In the genomic region with DNA sequence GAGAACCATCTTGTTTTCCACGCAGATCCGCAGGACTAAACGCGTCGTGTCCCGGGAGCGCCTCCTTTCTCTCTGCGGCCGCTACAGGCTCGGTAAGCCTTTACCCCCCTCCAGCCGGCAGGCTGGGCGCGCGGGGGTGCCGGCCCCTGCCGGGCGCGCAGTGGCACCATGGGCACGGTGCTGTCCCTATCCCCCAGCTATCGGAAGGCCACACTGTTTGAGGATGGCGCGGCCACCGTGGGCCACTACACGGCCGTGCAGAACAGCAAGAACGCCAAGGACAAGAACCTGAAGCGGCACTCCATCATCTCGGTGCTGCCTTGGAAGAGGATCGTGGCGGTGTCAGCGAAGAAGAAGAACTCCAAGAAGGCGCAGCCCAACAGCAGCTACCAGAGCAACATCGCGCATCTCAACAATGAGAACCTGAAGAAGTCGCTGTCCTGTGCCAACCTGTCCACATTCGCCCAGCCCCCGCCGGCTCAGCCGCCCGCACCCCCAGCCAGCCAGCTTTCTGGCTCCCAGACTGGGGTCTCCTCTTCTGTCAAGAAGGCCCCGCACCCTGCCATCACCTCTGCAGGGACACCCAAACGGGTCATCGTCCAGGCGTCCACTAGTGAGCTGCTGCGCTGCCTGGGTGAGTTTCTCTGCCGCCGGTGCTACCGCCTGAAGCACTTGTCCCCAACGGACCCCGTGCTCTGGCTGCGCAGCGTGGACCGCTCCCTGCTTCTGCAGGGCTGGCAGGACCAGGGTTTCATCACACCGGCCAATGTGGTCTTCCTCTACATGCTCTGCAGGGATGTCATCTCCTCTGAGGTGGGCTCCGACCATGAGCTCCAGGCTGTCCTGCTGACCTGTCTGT, we compare ENCODE assay signal across 8 mouse cellular contexts. TPM values are rescaled to one million over a fixed set of nuclear protein-coding genes. Genes with fewer than 3 reads are reported as not detected.
DNase-seq lines count a peak whose midpoint lies in the region; ATAC-seq and TF ChIP-seq lines count a peak whose summit lies in the region.

No protein-coding gene starts in this region.

- 15% methylated on average over 55 of the region's 55 CpGs for WGBS in forebrain, embryonic 10.5 days
- 13% methylated on average over 55 of the region's 55 CpGs for WGBS in kidney, adult 2 months
- WGBS in midbrain, embryonic 11.5 days, result 12% methylated on average over 54 of the region's 55 CpGs

- peaks cover 33% of the 10 kb centered on the region for H3K36me3 ChIP-seq in forebrain, embryonic 10.5 days (replicated peaks)
- no peaks in the 10 kb centered on the region for H3K36me3 ChIP-seq in kidney, adult 2 months (ENCODE audit: control insufficient read depth, insufficient read depth, low read length)
- H3K36me3 ChIP-seq in midbrain, embryonic 11.5 days (ENCODE audit: control insufficient read depth, insufficient read depth, low read length), result no peaks in the 10 kb centered on the region

- peaks cover 28% of the 10 kb centered on the region for H3K4me1 ChIP-seq in bone marrow macrophage, adult 2 months (ENCODE audit: control insufficient read depth, insufficient read depth, low read length)
- peaks cover 58% of the 10 kb centered on the region for H3K4me1 ChIP-seq in forebrain, embryonic 10.5 days
- peaks cover 6% of the 10 kb centered on the region; the same call in 1 of the 2 replicates for H3K4me1 ChIP-seq in kidney, adult 2 months (ENCODE audit: control insufficient read depth, insufficient read depth, low read length)
- peaks cover 23% of the 10 kb centered on the region for H3K4me1 ChIP-seq in midbrain, embryonic 11.5 days (ENCODE audit: control insufficient read depth, insufficient read depth, low read length)

- H3K27me3 ChIP-seq in forebrain, embryonic 10.5 days (ENCODE audit: poor library complexity, severe bottlenecking), result peaks cover 73% of the 10 kb centered on the region
- H3K27me3 ChIP-seq in kidney, adult 2 months (replicated peaks; ENCODE audit: control insufficient read depth, insufficient read depth, low read length), result no peaks in the 10 kb centered on the region
- H3K27me3 ChIP-seq in midbrain, embryonic 11.5 days (ENCODE audit: control insufficient read depth, insufficient read depth, low read length), result peaks cover 19% of the 10 kb centered on the region

- no peak for TF ChIP-seq CTCF in bone marrow macrophage, adult 2 months (IDR thresholded peaks at IDR 0.05; ENCODE audit: low read depth, low read length)
- no peak for TF ChIP-seq CTCF in kidney, adult 2 months (conservative IDR thresholded peaks at IDR 0.05; ENCODE audit: insufficient read depth, insufficient read length, low read depth, low read length)

- no peaks in the 10 kb centered on the region for H3K9me3 ChIP-seq in forebrain, embryonic 10.5 days
- no peaks in the 10 kb centered on the region for H3K9me3 ChIP-seq in midbrain, embryonic 11.5 days (ENCODE audit: control insufficient read depth, low read length)

- H3K9ac ChIP-seq in midbrain, embryonic 11.5 days (ENCODE audit: low read length), result peak overlapping the region; percentile 86

- DNase-seq in layer of hippocampus, postnatal 10 days (ENCODE audit: low spot score in 2 of 2), result peak; percentile 47 to 63
- no peak for DNase-seq in layer of hippocampus, adult 9-10 months (ENCODE audit: low spot score)
- no peak for DNase-seq in forebrain, embryonic 10.5 days (ENCODE audit: extremely low spot score, low spot score)
- DNase-seq in kidney, adult 2 months, result no peak
- DNase-seq in midbrain, embryonic 11.5 days (ENCODE audit: low spot score, missing footprints), result peak; percentile 93
- DNase-seq in ovary, postnatal 36 days (ENCODE audit: low spot score), result no peak
- no peak for DNase-seq in frontal cortex, postnatal 25 days (ENCODE audit: low spot score in 2 of 2)

- H3K4me2 ChIP-seq in midbrain, embryonic 11.5 days, result peak overlapping the region; percentile 88

- H3K4me3 ChIP-seq in bone marrow macrophage, adult 2 months (ENCODE audit: insufficient read depth, low read length), result peak overlapping the region; percentile 79
- H3K4me3 ChIP-seq in forebrain, embryonic 10.5 days, result peak overlapping the region; percentile 73
- peak overlapping the region; percentile 51 for H3K4me3 ChIP-seq in kidney, adult 2 months (ENCODE audit: insufficient read depth, low read depth, low read length)
- H3K4me3 ChIP-seq in midbrain, embryonic 11.5 days (ENCODE audit: low read depth, low read length), result peak overlapping the region; percentile 54

- no peak overlapping the region for H3K27ac ChIP-seq in bone marrow macrophage, adult 2 months (ENCODE audit: insufficient read depth, low read depth, low read length)
- peak overlapping the region; percentile 88 for H3K27ac ChIP-seq in forebrain, embryonic 10.5 days
- H3K27ac ChIP-seq in kidney, adult 2 months (ENCODE audit: insufficient read depth, low read depth, low read length), result no peak overlapping the region
- peak overlapping the region; percentile 60 for H3K27ac ChIP-seq in midbrain, embryonic 11.5 days (ENCODE audit: low read depth, low read length)

- ATAC-seq in midbrain, embryonic 11.5 days (ENCODE audit: low FRiP score), result peak; percentile 41; the same call in 1 of the 2 replicates

- TF ChIP-seq POLR2A in bone marrow macrophage, adult 2 months (IDR thresholded peaks at IDR 0.05; ENCODE audit: borderline replicate concordance, low read depth, low read length), result no peak
- TF ChIP-seq POLR2A in kidney, adult 2 months (IDR thresholded peaks at IDR 0.05; ENCODE audit: low read depth, low read length), result no peak

RNA-seq across cellular contexts. Expression of gene Cdk5r1, which starts 0.7 kb away (rescaled TPM):
- 100 to 1,000 TPM; 277 to 285 TPM for total RNA-seq in layer of hippocampus, postnatal 10 days (2021)
- 1.1 and 1.2 TPM in 2 replicates for polyA plus RNA-seq in bone marrow macrophage, adult 2 months (2012; ENCODE audit: insufficient read depth, insufficient read length, missing spikeins)
- 3.1 and 4.7 TPM in 2 replicates for polyA plus RNA-seq in forebrain, embryonic 10.5 days (2016; fragmentation: Nextera tagmentation; extraction: Ambion mirVana)
- 0.53 and 1.0 TPM in 2 replicates for polyA plus RNA-seq in kidney, adult 2 months (2012; rRNA removed)
- polyA plus RNA-seq in midbrain, embryonic 11.5 days (2014; fragmentation: Nextera tagmentation; extraction: Ambion mirVana), result 16.3 and 16.6 TPM in 2 replicates

RNA-seq across cellular contexts. Expression of gene Psmd11, which starts 49.2 kb away (rescaled TPM):
- 100 to 1,000 TPM; 106 to 116 TPM for total RNA-seq in layer of hippocampus, postnatal 10 days (2021)
- polyA plus RNA-seq in bone marrow macrophage, adult 2 months (2012; ENCODE audit: insufficient read depth, insufficient read length, missing spikeins), result 64.7 and 65.0 TPM in 2 replicates
- 414 and 424 TPM in 2 replicates for polyA plus RNA-seq in forebrain, embryonic 10.5 days (2016; fragmentation: Nextera tagmentation; extraction: Ambion mirVana)
- polyA plus RNA-seq in kidney, adult 2 months (2012; rRNA removed), result 52.8 and 53.4 TPM in 2 replicates
- 347 and 375 TPM in 2 replicates for polyA plus RNA-seq in midbrain, embryonic 11.5 days (2014; fragmentation: Nextera tagmentation; extraction: Ambion mirVana)

Comparison
In these comparisons a context has a peak if more than half of its experiments do, and no peak if none do; other contexts are left out.
1. DNase-seq: peak in layer of hippocampus, postnatal 10 days (2 of 2) and midbrain, embryonic 11.5 days (single experiment); none in layer of hippocampus, adult 9-10 months (single experiment), forebrain, embryonic 10.5 days (single experiment), kidney, adult 2 months (single experiment), ovary, postnatal 36 days (single experiment) and frontal cortex, postnatal 25 days (0 of 2).
2. H3K27ac ChIP-seq: peak in forebrain, embryonic 10.5 days (single experiment) and midbrain, embryonic 11.5 days (single experiment); none in bone marrow macrophage, adult 2 months (single experiment) and kidney, adult 2 months (single experiment).
3. Peak in every context shown above with its lines, with median percentiles within 50 percentile points of each other: H3K4me3 ChIP-seq.